Mouse (Mus musculus): Measurements from ENCODE around the gene Ankrd13d. TPM values are rescaled to one million over a fixed set of nuclear protein-coding genes. Genes with fewer than 3 reads are reported as not detected.
A peak's percentile ranks its signal among the peaks of the same experiment; 100 is the strongest.

Ankrd13d gene
- total RNA-seq, 2 experiments from 2014 or later = 67.2 to 71.2 TPM

- peak in 1 of 2 experiments; percentile 58 for DNase-seq (ENCODE audit: low spot score in 2 of 2)
Measured at GRCm38 (mm10) chr19:4301735-4302651, 19.1 kb upstream of the Ankrd13d start.

GRCm38 (mm10) chr19:4300852-4301734 lies 18.2 kb upstream of the Ankrd13d start:
- DNase-seq (ENCODE audit: low spot score in 2 of 2) = peak in 1 of 2 experiments; percentile 51

GRCm38 (mm10) chr19:4300271-4300704 lies 17.4 kb upstream of the Ankrd13d start:
- DNase-seq (ENCODE audit: low spot score in 2 of 2) = no peak

- no peak for DNase-seq (ENCODE audit: low spot score in 2 of 2)
Measured at GRCm38 (mm10) chr19:4299574-4300270, 16.8 kb upstream of the Ankrd13d start.

- DNase-seq (ENCODE audit: low spot score in 2 of 2) = no peak
Measured at GRCm38 (mm10) chr19:4299126-4299525, 16.2 kb upstream of the Ankrd13d start.

GRCm38 (mm10) chr19:4298322-4299121 lies 15.6 kb upstream of the Ankrd13d start:
- no peak for DNase-seq (ENCODE audit: low spot score in 2 of 2)

- no peak for DNase-seq (ENCODE audit: low spot score in 2 of 2)
Measured at GRCm38 (mm10) chr19:4297851-4298250, 14.9 kb upstream of the Ankrd13d start.

GRCm38 (mm10) chr19:4296611-4297010 lies 13.7 kb upstream of the Ankrd13d start:
- no peak for DNase-seq (ENCODE audit: low spot score in 2 of 2)

GRCm38 (mm10) chr19:4295391-4295790 lies 12.5 kb upstream of the Ankrd13d start:
- no peak for DNase-seq (ENCODE audit: low spot score in 2 of 2)

- no peak for DNase-seq (ENCODE audit: low spot score in 2 of 2)
Measured at GRCm38 (mm10) chr19:4294381-4295097, 11.6 kb upstream of the Ankrd13d start.

- DNase-seq (ENCODE audit: low spot score in 2 of 2) = no peak
Measured at GRCm38 (mm10) chr19:4291161-4291560, 8.2 kb upstream of the Ankrd13d start.

- DNase-seq (ENCODE audit: low spot score in 2 of 2) = no peak
Measured at GRCm38 (mm10) chr19:4290749-4291148, 7.8 kb upstream of the Ankrd13d start.

GRCm38 (mm10) chr19:4283653-4284052 lies 716 bp upstream of the Ankrd13d start:
- DNase-seq (ENCODE audit: low spot score in 2 of 2) = no peak

GRCm38 (mm10) chr19:4280425-4280824 lies 2.5 kb downstream of the Ankrd13d start:
- DNase-seq (ENCODE audit: low spot score in 2 of 2) = no peak

- no peak for DNase-seq (ENCODE audit: low spot score in 2 of 2)
Measured at GRCm38 (mm10) chr19:4279487-4279886, 3.5 kb downstream of the Ankrd13d start.

GRCm38 (mm10) chr19:4270972-4271371 lies 12.0 kb downstream of the Ankrd13d start:
- no peak for DNase-seq (ENCODE audit: low spot score in 2 of 2)

GRCm38 (mm10) chr19:4270187-4270586 lies 12.8 kb downstream of the Ankrd13d start:
- DNase-seq (ENCODE audit: low spot score in 2 of 2) = no peak

- DNase-seq (ENCODE audit: low spot score in 2 of 2) = peak; percentile 66 to 77
Measured at GRCm38 (mm10) chr19:4268566-4269361, 14.2 kb downstream of the Ankrd13d start, which contains the start of gene Ssh3. Ssh3 (minus strand) TSS chr19:4269180.

GRCm38 (mm10) chr19:4265956-4266355 lies 17.0 kb downstream of the Ankrd13d start:
- no peak for DNase-seq (ENCODE audit: low spot score in 2 of 2)

Data from left cerebral cortex, adult 18-20 months (tissue).